In the genomic region with DNA sequence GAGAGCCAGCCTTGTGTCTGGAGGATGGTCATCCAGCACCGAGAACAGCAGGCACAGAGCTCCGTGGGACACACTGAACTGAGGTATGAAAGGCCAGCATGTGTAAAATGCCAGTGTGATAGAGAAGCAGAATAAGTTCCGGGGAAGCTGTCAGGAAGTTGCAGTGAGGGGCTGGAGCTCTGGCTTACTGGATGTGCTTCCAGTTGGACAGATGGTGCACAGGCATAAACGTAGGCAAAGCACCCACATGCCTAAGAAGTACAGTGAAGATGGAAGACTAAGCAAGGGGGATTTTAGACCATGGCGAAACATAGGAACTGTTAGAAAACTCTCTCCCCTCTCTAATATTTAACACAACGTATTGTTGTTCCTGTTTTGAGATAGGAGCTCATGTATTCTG, we compare ENCODE assay signal across 42 mouse cellular contexts. TPM values are rescaled to one million over a fixed set of nuclear protein-coding genes. Genes with fewer than 3 reads are reported as not detected.
"Had no signal": no experiment of that assay in that cellular context is flagged by ENCODE, and none has a peak within 500 bp of the region (broad histone marks: within the 10 kb centered on the region; RNA-seq: fewer than 3 reads in every experiment).

No protein-coding gene starts in this region.

- H3K4me1 ChIP-seq: hindbrain, embryonic 10.5 days; hindbrain, embryonic 12.5 days; hindbrain, embryonic 13.5 days; hindbrain, embryonic 15.5 days; intestine, embryonic 15.5 days; kidney, embryonic 15.5 days had no signal

- H3K36me3 ChIP-seq: heart, embryonic 12.5 days; heart, embryonic 13.5 days; heart, embryonic 15.5 days; hindbrain, embryonic 10.5 days; hindbrain, embryonic 12.5 days; hindbrain, embryonic 13.5 days; hindbrain, embryonic 15.5 days; intestine, embryonic 15.5 days; kidney, embryonic 15.5 days had no signal

- H3K4me3 ChIP-seq: heart, embryonic 12.5 days; heart, embryonic 13.5 days; heart, embryonic 15.5 days; hindbrain, embryonic 10.5 days; hindbrain, embryonic 12.5 days; hindbrain, embryonic 13.5 days; hindbrain, embryonic 15.5 days; intestine, embryonic 15.5 days; kidney, embryonic 15.5 days; layer of hippocampus, adult 2 months; left cerebral cortex, adult 2 months had no signal

- ATAC-seq: hindbrain, embryonic 16.5 days; hindbrain, postnatal 0 days; inflammation-experienced regulatory T-cells, adult 6 months; intestine, embryonic 15.5 days; intestine, embryonic 16.5 days had no signal

- H3K27me3 ChIP-seq: heart, embryonic 12.5 days; heart, embryonic 13.5 days; heart, embryonic 15.5 days; hindbrain, embryonic 12.5 days; hindbrain, embryonic 13.5 days; hindbrain, embryonic 15.5 days; intestine, embryonic 15.5 days; kidney, embryonic 15.5 days had no signal

- H3K9me3 ChIP-seq: heart, embryonic 12.5 days; heart, embryonic 13.5 days; heart, embryonic 15.5 days; hindbrain, embryonic 10.5 days; hindbrain, embryonic 12.5 days; hindbrain, embryonic 13.5 days; hindbrain, embryonic 15.5 days; intestine, embryonic 15.5 days; kidney, embryonic 15.5 days had no signal

- DNase-seq: heart, postnatal 10 days; heart, postnatal 14 days; heart, postnatal 36 days; heart, postnatal 4 days; kidney, adult 11 months; kidney, adult 18-20 months; kidney, adult 2 months; kidney, adult 8-10 months; kidney, adult 9 months; kidney, postnatal 10 days; kidney, postnatal 14 days; kidney, postnatal 25 days; kidney, postnatal 36 days; kidney, postnatal 4 days; layer of hippocampus, adult 9-11 months; layer of hippocampus, postnatal 36 days had no signal

- H3K27ac ChIP-seq: heart, embryonic 13.5 days; heart, embryonic 15.5 days; hindbrain, embryonic 10.5 days; hindbrain, embryonic 12.5 days; hindbrain, embryonic 13.5 days; hindbrain, embryonic 14.5 days; hindbrain, embryonic 15.5 days; hindbrain, postnatal 0 days; intestine, embryonic 15.5 days; kidney, embryonic 15.5 days; kidney, postnatal 0 days; layer of hippocampus, adult 2 months; left cerebral cortex, adult 2 months had no signal

RNA-seq across cellular contexts. Expression of a gene that starts 5.2 kb away (rescaled TPM):
- polyA plus RNA-seq: heart, embryonic 12.5 days; heart, embryonic 13.5 days; heart, embryonic 14.5 days; heart, embryonic 15.5 days; heart, embryonic 16.5 days; heart, postnatal 0 days; hindbrain, embryonic 10.5 days; hindbrain, embryonic 11.5 days; hindbrain, embryonic 12.5 days; hindbrain, embryonic 13.5 days; hindbrain, embryonic 14.5 days; hindbrain, embryonic 15.5 days; hindbrain, embryonic 16.5 days; hindbrain, postnatal 0 days; inflammation-experienced regulatory T-cells, adult 6 months; intestine, embryonic 14.5 days; intestine, embryonic 15.5 days; intestine, embryonic 16.5 days; intestine, postnatal 0 days; kidney, adult 2 months; kidney, embryonic 14.5 days; kidney, embryonic 15.5 days; kidney, embryonic 16.5 days; kidney, postnatal 0 days; large intestine, adult 2 months had no signal

RNA-seq across cellular contexts. Expression of a gene that starts 55.8 kb away (rescaled TPM):
- polyA plus RNA-seq: intestine, postnatal 0 days had no signal
